In the genomic region with DNA sequence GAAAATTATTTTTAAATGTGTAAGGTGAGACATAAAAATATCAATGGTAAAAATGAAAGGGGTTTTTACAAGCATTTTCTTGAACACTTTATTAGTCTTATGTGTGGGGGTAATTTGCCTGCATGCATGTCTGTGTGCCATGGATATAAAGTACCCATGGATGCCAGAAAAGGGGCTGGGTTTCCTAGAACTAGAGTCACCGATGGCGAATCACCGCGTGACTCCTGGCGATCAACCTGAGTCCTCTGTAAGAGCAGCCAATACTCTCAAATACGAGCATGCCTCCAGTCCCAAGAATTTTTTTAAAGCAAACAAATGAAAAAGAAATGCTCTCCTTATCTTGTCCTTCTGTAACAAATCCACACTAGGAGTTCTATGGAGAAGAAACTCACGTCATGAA, we compare ENCODE assay signal across 21 mouse cellular contexts. TPM values are rescaled to one million over a fixed set of nuclear protein-coding genes. Genes with fewer than 3 reads are reported as not detected.
DNase-seq lines count a peak whose midpoint lies in the region; TF ChIP-seq lines count a peak whose summit lies in the region.
"Had no signal": no experiment of that assay in that cellular context is flagged by ENCODE, and none has a peak within 500 bp of the region (broad histone marks: within the 10 kb centered on the region; RNA-seq: fewer than 3 reads in every experiment).

No protein-coding gene starts in this region.

- no peak overlapping the region for H3K4me3 ChIP-seq in gastrocnemius, adult 2 months
- H3K4me3 ChIP-seq: embryonic facial prominence, embryonic 10.5 days; embryonic facial prominence, embryonic 12.5 days; forebrain, embryonic 13.5 days; forebrain, embryonic 15.5 days had no signal

- intact Hi-C loops in gastrocnemius, adult 2 months (cut with DNase I): no loop called here
- intact Hi-C loops in gastrocnemius, postnatal 14 days (cut with DNase I; ENCODE audit: low total_unique reads): no loop called here

- peak overlapping the region; percentile 57; the same call in 1 of the 2 replicates for H3K27ac ChIP-seq in gastrocnemius, adult 2 months
- H3K27ac ChIP-seq: embryonic facial prominence, embryonic 10.5 days; embryonic facial prominence, embryonic 12.5 days; forebrain, embryonic 13.5 days; forebrain, embryonic 15.5 days had no signal

- peak; percentile 44 to 58 for DNase-seq in cerebellum, postnatal 10 days
- DNase-seq in cerebellum, adult 11-12 months: no peak
- DNase-seq in gastrocnemius, adult 2 months: peak; percentile 34
- no peak for DNase-seq in gastrocnemius, postnatal 14 days
- DNase-seq in heart, postnatal 4 days: peak; percentile 4
- DNase-seq in heart, adult 9 months (ENCODE audit: low spot score in 2 of 2): no peak
- DNase-seq: adrenal gland, adult 8-10 months; adrenal gland, postnatal 14 days; adrenal gland, postnatal 36 days; B cell, adult 2 months; cerebellum, adult 18-20 months; cerebellum, adult 8-10 months; cerebellum, postnatal 25 days; forebrain, postnatal 0 days had no signal

- TF ChIP-seq CTCF in gastrocnemius, adult 2 months (IDR thresholded peaks at IDR 0.05): no peak

RNA-seq across cellular contexts. Expression of a gene that starts 12.3 kb away (rescaled TPM):
- not detected for total RNA-seq in gastrocnemius, adult 2 months (2021)
- total RNA-seq in gastrocnemius, postnatal 14 days (2021): not detected
- not detected for total RNA-seq in heart, postnatal 4 days (2021)
- total RNA-seq: adrenal gland, adult 18-20 months; adrenal gland, adult 8-10 months; adrenal gland, postnatal 14 days; adrenal gland, postnatal 36 days; CH12.LX; G1E had no signal

RNA-seq across cellular contexts. Expression of a gene that starts 36.9 kb away (rescaled TPM):
- total RNA-seq in gastrocnemius, adult 2 months (2021): 100 to 1,000 TPM; 516 to 675 TPM
- total RNA-seq in gastrocnemius, postnatal 14 days (2021): 100 to 1,000 TPM; 440 to 576 TPM
- 100 to 1,000 TPM; 104 to 113 TPM for total RNA-seq in heart, postnatal 4 days (2021)

RNA-seq across cellular contexts. Expression of a gene that starts 52.9 kb away (rescaled TPM):
- total RNA-seq in gastrocnemius, adult 2 months (2021): under 1 TPM; 0.28 to 0.59 TPM
- total RNA-seq in gastrocnemius, postnatal 14 days (2021): under 1 TPM; 0.53 to 0.80 TPM
- total RNA-seq in heart, postnatal 4 days (2021): under 1 TPM; 0.83 to 0.86 TPM

RNA-seq across cellular contexts. Expression of a gene that starts 53.2 kb away (rescaled TPM):
- total RNA-seq in gastrocnemius, adult 2 months (2021): 10 to 100 TPM; 36.0 to 43.8 TPM
- total RNA-seq in gastrocnemius, postnatal 14 days (2021): 10 to 100 TPM; 36.1 to 36.7 TPM
- 10 to 100 TPM; 33.4 to 33.5 TPM for total RNA-seq in heart, postnatal 4 days (2021)

Comparison
In these comparisons a context has a peak if more than half of its experiments do, and no peak if none do; other contexts are left out.
1. DNase-seq: peak in cerebellum, postnatal 10 days (2 of 2), gastrocnemius, adult 2 months (single experiment) and heart, postnatal 4 days (single experiment); none in cerebellum, adult 11-12 months (single experiment), gastrocnemius, postnatal 14 days (single experiment) and heart, adult 9 months (0 of 2).